Mouse (Mus musculus) stomach, postnatal 0 days (tissue): ENCODE results near the gene Tada1.

ENCODE experiments used
- CTCF ChIP-seq: IDR thresholded peaks from 2 replicates; pipeline ENCODE4 v1.5.1; 2016; ENCODE audit warnings: antibody characterized with exemption, low read depth, mild to moderate bottlenecking, moderate library complexity
- EP300 ChIP-seq: optimal IDR thresholded peaks from 2 replicates; pipeline ENCODE3; 2016; ENCODE audit warnings: antibody characterized with exemption

- TF ChIP-seq CTCF (no peak), EP300 (no peak)
These were observed 39.8 kb upstream of the Tada1 start for GRCm38 (mm10) chr1:166339110-166339509.
